Mouse (Mus musculus): ENCODE results near the gene Sfxn2.

The Sfxn2 gene

DNA sequence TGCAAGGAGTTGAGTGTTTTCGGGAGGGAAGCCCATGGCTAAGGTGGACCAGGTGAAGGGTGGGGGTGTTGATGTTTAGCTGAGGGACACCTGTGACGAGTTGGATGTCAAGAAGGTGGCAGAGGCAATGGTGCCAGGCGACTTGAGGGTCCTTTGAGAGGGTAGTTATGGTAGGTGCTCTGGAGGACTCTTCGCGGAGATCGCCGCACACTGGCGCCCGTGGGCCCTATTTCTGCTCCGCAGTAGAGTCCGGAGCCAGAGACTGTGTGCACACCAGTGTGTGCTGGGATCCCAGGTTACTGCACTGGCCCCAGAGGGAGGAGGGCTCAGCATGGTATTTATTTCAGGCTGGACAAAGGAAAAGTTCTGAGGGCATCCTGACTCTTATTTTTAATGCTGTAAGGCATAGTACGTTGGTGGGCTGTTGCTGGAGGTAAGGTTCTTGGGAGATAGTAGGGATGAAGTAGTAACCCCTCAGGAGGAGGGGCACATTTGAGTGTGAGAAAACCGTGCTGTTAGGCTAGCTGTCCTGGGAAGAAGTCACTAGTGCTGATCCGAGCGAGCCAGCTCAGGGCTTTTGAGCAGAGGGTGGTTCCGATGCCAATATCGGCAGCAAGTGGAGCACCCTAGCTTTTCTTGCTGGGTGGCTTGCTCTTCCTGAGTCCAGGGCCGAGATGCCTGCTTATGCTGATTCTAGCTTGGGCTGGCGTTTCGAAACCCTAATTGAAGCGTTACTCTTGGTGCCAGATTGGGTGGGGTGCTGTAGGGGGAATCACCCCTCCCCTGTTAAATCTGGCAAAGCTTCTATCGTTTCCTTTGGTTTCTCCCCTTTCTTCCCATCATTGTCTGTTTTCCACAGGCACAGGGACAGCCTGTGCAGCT, 26.5 kb downstream of the Sfxn2 start:
- DNase-seq (ENCODE audit: low read depth, low spot score) = no peak

DNA sequence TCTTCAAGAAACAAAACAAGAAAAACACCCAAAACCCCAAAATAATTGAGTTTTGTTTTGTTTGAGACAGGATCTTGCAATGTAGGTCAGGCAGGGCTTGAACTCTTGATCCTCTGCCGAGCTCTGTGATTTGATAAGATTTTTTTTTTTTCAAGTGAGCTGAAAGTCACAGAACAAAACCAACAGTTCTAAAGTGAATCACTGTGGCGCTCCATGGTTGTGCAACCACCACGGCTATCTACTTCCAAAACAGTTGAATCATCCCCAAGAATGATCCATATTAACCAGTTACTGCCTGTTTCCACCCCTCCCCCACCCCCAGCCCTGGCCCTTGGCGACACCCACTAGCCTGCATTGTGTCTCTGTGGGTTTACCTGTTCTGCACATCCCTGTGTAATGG, 27.2 kb downstream of the Sfxn2 start:
- DNase-seq (ENCODE audit: low read depth, low spot score) = no peak

DNA sequence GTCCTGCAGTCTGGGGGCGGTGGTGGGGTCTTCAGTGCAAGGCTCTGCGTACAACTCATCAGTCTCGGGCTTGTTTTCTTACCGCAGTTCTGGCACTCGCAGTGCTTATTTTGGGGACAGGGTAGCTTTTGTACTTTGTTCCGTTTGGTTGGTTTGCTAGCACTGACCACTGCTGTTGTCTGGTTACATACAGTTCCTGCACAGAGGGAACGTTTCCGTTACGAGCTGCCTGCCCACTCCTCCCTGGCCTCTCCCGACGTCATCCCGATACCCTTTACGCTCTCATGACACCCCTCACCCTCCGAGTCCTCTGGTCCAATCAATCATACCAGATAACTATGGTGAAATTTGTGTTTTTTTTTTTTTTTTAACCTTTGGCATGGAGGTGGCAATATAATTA, 28.3 kb downstream of the Sfxn2 start:
- DNase-seq (ENCODE audit: low read depth, low spot score) = no peak

DNA sequence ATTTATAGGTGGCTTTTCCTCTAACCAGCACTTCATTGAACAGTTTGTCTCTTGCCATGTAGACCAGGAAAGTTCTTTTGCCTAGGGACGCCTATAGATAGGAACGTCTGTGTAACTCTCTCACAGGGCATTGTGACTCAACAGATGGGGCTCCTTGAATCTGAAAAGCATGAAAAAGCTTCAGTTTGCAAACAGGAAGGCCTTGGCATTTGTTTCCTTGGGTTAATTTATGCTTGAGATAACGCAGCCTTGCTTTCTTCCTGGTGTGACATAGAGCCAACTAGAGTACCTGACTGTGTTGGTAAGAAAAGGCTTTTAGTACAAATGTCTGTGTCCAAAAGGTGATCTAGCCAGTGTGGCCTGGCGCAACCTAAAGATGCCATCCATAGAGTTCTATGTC, 29.2 kb downstream of the Sfxn2 start:
- no peak for DNase-seq (ENCODE audit: low read depth, low spot score)

DNA sequence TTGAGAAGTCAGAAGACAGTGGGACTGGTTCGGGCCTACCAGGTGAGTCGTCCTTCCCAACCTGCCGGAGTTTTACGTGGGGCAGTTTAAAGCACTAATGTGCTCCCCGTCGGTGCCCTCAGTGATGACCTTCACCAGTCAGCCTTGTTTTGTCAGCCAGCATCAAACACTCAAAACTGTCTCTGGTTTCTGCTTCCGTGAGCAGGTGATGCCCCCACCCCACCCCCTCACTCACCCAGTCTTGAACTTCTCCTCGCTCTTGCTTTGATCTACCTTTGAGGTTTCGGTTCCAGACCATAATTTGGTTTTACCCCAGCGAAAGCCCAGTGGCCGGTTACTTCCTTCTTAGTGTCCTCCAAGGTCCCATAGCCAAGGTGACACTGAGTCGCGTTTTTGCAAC, 33.6 kb downstream of the Sfxn2 start:
- no peak for DNase-seq (ENCODE audit: low read depth, low spot score)

DNA sequence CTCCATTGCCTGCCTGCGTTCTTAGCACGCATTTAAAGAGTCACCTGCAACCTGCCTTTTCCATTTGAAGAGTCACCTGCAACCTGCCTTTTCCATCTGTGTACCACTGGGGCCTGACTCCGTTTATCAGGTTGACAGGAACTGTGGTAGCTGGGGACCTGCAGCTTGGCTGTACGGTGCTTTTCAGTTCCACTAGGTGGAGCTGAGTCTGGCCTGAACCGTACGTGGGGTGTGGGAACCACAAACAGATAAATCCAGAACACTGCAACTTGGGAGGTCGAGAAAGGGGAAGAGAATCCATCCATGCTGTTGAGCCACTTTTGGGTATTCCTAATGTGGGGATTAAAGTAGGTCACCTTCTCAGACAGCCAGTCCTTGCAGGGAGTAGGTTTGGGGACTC, 34.3 kb downstream of the Sfxn2 start:
- DNase-seq (ENCODE audit: low read depth, low spot score) = no peak

DNA sequence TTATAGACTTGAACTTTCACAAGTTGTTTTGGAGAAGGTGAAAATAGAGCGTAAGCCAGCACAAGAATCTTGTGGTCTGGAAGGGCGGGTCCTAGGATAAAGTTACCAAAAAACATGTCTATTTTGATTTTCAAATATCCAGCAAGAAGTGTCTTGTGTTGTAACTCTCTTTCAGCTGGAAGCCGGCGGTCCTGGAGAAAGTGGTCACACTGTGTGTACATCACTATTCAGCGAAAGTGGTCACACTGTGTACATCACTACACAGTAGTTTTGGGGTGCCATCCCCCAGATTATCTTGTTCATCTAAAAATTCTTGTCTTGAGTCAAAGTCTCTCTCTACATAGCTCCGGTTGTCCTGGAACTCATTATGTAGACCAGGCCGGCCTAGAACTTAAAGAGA, 35.0 kb downstream of the Sfxn2 start:
- DNase-seq (ENCODE audit: low read depth, low spot score) = no peak

DNA sequence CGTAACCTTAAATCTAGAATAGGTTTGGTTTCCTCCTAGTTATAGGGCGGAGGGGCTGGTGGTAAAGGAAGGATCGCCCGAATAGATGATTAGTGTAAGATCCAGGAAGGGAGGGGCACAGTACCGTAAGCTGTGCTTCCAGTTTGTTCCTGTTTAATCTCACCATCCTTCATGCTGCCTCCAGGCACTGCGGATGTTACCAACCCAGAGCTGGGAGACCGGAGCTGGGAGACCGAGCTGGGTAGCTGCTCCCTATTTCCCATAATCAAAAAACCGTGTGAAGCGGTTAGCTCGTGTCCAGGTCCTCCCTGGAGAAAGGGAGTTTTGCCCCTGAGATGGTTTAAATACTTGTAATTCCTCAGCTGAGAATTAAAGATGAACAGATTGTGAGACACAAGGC, 43.2 kb downstream of the Sfxn2 start:
- DNase-seq (ENCODE audit: low read depth, low spot score) = no peak

DNA sequence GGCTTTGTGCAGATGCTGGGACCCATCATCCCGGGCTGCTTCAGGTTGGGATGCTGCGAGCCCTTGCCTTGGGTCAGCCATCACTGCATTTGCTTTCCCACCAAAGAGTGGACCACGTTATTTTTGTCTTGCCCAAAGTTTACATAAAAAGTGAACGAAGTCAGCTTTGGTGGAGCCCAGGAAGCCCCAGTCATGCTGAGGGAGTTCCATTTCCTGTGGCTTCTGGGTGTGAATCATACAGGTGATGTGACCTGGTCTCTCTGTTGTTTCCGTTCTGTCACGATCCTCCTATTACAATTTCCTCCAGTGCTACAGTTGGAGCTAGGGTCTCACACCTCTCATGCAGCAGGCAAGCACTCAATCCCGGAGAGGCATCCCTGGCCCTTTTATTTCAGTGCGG, 44.2 kb downstream of the Sfxn2 start:
- no peak for DNase-seq (ENCODE audit: low read depth, low spot score)

DNA sequence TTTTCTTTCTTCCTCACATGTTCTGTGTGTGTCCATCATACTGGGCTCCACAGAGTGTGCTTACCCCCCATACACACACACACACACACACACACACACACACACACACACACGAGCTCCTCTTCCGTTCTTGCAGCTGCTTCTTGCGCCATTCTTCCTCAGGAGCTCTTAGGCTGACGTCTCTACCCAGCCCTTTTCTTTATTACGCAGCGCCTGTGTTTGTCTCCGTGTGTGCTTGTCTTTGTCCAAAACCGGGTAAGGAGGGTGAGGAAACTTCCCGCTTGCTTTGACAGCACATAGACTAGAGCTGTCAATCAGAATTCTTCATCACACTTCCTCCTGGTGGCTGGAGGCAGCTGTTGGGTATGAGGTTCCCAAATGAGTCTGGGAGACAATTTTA, 45.2 kb downstream of the Sfxn2 start:
- no peak for DNase-seq (ENCODE audit: low read depth, low spot score)

DNA sequence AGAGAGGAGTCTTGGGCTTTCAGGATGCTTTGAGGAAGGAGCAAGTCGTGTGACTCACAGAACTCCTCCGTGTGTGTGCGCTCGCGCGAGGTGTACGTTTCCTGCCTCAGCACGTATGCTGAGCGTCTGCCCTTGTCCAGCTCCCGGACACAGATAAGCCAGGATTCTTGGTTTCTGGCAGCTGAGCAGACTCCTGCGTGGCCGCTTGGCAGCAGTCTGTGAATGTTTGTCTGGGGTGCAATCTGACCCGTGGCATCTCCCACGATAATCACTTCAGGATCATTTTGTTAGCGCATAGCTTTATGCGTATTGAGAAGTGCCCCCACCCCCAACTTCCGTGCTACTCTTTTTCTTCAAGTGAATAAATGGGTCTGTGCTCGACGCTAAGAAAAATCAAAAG, 45.8 kb downstream of the Sfxn2 start:
- no peak for DNase-seq (ENCODE audit: low read depth, low spot score)

DNA sequence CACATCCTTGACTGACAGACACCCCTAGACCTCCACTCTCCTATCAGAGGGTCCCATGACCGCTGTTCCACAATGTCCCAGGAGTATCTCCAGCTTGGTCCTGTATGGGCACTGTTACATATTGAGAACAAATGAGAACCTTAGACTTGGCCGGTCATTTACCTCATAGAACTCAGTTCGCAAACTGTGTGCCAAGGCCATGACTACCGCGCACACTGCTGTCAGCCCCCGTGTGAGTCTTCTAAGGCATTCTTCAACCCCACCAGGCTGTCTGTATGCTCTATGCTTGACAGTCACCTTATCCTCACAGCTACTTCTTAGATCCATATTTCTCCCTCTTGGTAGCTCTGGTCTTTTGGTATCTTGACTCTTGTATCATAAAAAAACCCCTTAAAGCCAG, 46.4 kb downstream of the Sfxn2 start:
- DNase-seq (ENCODE audit: low read depth, low spot score) = no peak

DNA sequence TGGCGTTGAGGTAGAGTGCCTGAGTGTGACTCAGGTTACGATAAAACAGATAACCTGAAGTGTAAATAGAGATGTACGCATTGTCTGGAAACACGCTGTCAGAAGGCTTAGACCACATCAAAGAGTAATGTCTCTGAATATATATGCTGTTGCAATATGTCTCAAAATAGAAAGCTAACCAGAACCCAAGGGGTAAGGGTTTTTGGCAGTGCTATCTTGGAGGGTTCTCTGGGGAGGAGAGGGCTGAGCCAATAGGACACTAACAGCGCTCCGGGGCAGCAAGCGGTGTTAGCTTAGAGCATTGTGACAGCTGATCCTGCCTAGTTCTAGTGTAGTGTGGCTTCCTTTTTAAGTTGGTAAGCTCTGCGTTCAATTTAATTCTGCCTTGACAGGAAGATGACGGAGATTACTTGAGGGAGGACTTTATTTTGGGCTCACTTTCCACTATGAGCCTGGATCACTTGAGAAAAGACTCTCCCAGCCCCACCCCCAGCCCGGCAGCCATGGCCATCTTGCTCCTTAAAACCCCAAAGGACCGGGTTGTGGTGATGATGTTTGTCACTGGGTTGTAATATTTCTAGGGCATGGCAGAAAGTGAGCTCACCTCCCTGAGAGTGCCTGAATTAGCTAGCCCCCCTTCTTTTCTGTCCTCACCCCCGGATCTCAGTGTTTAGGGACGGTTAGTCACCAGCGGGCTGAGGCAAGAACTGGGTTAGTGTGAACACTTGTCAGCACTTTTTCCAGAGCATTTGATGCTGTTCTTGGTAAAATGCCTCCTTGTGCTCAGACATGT, 47.0 kb downstream of the Sfxn2 start:
- DNase-seq (ENCODE audit: low read depth, low spot score) = no peak

DNA sequence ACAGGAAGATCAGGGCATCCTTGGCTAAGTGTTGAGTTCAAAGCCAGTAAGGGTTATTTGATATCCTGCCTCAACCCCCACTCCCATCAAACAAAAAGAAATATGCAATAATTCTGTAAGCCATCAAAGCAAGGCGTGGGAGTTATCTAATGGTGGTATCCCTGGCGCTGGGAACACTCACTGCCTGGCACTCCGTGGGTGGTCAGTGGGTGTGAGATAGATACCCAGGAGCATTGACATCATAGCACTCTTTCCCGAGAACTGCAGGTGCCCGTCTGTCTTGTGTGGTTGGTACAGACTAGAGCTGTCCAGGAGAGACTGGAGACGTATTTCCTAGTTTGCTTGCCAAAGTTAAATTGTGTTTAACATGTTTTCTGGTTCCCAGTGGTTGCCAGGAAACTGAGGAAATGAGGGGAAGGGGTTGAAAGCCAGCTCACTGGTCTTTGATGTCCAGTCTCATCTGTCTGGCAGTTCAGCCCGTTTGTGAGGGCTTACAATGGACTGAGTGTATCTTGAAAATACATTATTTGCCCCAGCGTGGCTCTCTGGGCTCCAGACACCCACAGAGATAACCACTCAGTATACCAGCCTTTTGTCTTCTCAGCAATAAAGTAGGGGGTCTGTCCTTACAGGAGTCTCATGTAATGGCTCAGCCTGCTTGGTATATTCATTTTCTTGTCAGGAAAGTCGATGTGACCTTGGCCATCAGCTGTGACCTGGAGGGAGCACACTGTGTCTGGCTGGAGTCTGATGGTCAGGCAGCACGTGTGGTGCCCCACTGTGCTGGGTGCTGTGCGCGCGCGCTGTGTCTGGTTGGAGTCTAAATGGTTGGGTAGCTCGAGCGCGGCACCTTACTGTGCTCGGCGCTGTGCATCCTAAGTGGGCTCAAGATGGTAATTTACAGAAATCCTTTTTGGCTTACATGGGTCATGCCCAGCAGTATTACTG, 48.3 kb downstream of the Sfxn2 start:
- no peak for DNase-seq (ENCODE audit: low read depth, low spot score)

DNA sequence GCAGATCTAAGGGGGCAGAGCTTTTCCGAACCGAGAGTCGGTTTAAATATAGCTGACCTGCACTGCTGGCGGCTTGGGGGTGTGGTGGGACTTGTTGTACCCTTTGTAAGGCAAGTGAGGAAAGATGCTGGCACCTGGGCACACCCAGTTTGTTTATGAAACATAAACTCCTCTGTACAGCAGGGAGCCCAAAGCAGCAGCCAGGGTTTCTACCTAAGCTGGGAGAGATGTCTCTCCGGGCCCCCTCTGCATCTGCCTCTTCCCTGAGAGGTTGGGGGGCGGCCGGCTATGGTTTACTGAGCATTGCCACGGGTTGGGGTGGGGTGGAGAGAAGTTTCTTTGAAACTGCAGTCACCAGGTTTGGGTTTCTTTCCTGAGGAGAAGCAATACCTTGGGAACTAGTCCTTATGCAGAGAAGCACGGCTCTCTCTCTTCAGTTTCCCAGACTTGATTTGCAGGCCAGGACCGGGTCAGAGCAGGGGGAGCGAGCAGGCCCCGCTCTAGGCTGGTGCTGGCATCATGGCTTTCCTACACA, 49.6 kb downstream of the Sfxn2 start:
- DNase-seq (ENCODE audit: low read depth, low spot score) = no peak

DNA sequence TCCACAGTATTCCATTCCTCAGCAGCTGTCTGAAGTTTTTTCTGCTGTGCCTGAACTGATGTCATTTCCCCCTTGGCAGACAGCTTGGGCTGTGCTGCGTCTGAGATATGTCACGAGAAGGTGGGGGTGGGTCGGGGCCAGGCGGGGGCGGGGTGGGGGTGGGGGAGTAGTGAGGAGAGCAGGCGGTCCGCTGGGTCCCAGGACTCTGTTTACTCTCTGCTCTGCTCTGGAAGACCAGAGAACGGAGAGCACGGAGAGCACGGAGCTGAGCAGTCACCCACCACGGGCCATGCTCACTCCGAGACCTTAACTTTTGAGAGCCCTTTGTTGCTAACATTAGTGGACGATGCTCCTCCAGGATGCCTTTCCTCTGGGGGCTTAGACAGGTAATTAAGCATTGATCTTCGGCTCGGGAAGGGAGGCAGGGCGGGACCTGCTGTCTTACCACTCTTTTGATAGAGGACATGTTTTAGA, 50.1 kb downstream of the Sfxn2 start:
- peak; percentile 48 for DNase-seq (ENCODE audit: low read depth, low spot score)

DNA sequence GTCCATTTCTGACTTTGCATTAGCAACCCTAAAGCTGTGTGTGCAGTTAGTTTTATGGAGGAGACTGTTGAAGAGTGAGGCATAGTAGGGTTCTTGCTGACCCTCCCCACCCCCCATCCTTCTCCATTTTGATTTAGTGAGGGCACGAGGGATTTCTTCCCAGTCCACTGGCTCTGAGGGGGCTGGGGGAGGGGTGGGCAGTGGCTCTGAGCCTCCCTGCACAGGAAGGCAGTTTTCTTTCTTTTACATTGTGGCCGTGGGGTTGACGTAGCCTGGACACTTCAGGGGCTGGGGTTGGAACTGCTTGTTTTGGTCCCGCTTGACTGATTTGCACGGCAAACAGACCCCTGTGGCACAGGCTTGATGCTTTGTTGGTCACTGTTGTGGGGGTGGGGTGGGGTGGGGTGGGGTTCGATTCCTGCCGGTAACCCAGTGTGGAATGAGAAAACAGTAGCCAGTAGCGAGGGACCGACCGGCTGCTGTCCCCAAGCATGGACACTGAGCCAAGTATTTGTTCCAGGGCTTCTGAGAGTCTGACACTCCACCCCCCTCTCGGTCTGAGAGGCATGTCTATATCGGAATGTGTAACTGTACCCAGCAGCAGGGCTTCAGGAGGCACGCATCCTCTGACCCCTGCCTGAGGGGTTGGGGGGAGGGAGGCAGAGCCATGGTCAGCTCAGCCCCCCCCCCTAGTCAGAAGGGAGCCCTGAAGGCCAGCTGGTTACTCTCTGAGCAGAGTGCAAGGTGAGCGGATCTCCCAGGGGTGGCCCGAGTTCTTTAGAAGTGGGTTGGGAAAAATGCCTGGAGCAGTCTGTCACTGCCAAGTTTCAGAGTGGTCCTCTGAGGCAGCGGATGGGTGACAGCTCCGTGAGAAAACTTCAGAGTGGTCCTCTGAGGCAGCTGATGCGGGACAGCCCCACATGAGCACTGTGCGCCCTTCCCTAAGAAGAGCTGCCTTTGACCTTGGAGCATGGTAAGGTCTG, 50.9 kb downstream of the Sfxn2 start:
- DNase-seq (ENCODE audit: low read depth, low spot score) = peak; percentile 42

DNA sequence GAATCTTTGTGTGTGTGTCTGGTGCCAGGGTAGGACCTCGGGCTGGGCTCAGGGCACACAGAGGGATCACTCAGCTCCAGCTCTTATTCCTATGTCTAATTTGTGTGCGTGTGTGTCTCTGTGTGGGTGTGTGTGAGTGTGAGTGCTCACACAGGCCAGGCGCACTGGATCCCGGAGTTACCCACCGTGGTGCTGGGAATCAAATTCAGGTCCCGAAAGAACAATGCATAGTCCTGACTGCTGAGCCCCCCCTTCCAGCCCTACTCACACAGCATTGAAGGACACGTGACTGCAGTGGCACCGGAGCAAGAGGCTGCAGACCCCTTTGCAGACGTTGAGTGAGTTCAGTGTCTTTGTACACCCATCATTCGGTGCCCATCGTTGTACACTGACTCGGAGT, 51.9 kb downstream of the Sfxn2 start:
- DNase-seq (ENCODE audit: low read depth, low spot score) = no peak

DNA sequence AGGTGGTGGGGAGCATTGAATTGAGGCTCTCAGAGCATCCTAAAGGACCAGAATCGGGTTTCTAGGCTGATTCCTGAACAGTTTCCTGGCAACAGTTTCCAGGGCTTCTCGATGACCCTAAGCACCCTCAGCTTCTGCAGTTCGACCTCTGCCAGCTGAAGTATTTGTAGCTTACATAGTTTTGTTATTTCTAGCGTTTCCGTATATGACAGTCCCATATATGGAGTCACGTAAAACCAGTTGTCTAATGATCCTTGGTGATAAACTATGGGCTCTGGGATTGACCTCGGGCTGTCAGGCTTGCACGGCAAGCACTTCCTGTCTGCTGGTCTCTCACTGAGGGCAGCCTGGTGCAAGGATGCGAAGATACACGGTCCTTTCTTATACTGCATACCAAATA, 52.4 kb downstream of the Sfxn2 start:
- DNase-seq (ENCODE audit: low read depth, low spot score) = no peak

DNA sequence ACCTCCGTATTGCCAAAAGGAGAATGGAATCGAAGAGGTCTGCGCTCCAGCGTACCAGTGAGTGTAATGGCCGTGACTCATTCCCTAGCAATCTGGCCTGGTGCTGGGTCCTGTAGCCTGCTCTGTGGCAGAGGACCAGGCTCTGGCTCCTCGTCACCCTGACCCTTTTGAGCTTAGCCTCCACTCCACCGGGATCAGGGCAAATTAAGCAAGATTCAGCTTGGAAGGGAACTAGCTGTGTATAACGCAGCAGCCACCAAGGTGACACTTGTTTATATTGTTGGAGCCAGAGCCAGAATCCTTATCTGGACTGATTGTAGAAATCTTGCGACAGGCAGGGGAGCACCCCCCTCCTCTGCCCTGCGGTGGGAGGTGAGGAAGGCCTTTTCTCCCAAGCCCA, 55.2 kb downstream of the Sfxn2 start:
- no peak for DNase-seq (ENCODE audit: low read depth, low spot score)
